Mouse (Mus musculus) thymus, postnatal 0 days (tissue): ENCODE data around the gene Pcsk5. TPM values are rescaled to one million over a fixed set of nuclear protein-coding genes. Genes with fewer than 3 reads are reported as not detected.
"Not testable (repeated sequence)": the region's sequence is repeated elsewhere in the genome, so short reads cannot be mapped to it uniquely, and the experiment has no call there.

Experiments used
- DNase-seq: peaks from one replicate; pipeline ENCODE4 v3.0.0-alpha.2; 2015; ENCODE audit warnings: low spot score
- polyA plus RNA-seq: library from polyadenylated mRNA; unstranded; fragments of >200 nt; fragmentation: Nextera tagmentation; extraction: Ambion mirVana; gene quantifications from 2 replicates; pipeline ENCODE4 v1.2.1, GENCODE M21; 2015

Pcsk5 gene
- polyA plus RNA-seq, 1 experiment from 2014 or later, result 1.4 TPM

GRCm38 (mm10) chr19:17482126-17482790 lies 355.2 kb downstream of the Pcsk5 start:
- no peak for DNase-seq

GRCm38 (mm10) chr19:17479471-17479870 lies 358.0 kb downstream of the Pcsk5 start:
- no peak for DNase-seq

- no peak for DNase-seq
Observed at GRCm38 (mm10) chr19:17476021-17476420, 361.4 kb downstream of the Pcsk5 start.

GRCm38 (mm10) chr19:17473138-17473537 lies 364.3 kb downstream of the Pcsk5 start:
- not testable (repeated sequence) for DNase-seq

- DNase-seq, result no peak
Observed at GRCm38 (mm10) chr19:17471861-17472260, 365.6 kb downstream of the Pcsk5 start.

- DNase-seq, result no peak
Observed at GRCm38 (mm10) chr19:17471196-17471595, 366.2 kb downstream of the Pcsk5 start.

- DNase-seq, result no peak
Observed at GRCm38 (mm10) chr19:17467556-17468211, 369.7 kb downstream of the Pcsk5 start.

- DNase-seq, result no peak
Observed at GRCm38 (mm10) chr19:17452001-17452400, 385.4 kb downstream of the Pcsk5 start.

GRCm38 (mm10) chr19:17443581-17443980 lies 393.9 kb downstream of the Pcsk5 start:
- no peak for DNase-seq

GRCm38 (mm10) chr19:17439476-17440189 lies 397.8 kb downstream of the Pcsk5 start:
- DNase-seq, result no peak

GRCm38 (mm10) chr19:17436651-17437050 lies 400.8 kb downstream of the Pcsk5 start:
- DNase-seq, result no peak

- DNase-seq, result no peak
Observed at GRCm38 (mm10) chr19:17428561-17428914, 408.9 kb downstream of the Pcsk5 start.

GRCm38 (mm10) chr19:17427824-17428560 lies 409.4 kb downstream of the Pcsk5 start:
- DNase-seq, result no peak

GRCm38 (mm10) chr19:17423306-17423705 lies 414.1 kb downstream of the Pcsk5 start:
- DNase-seq, result no peak

GRCm38 (mm10) chr19:17417855-17418254 lies 419.6 kb downstream of the Pcsk5 start:
- DNase-seq, result no peak

- no peak for DNase-seq
Observed at GRCm38 (mm10) chr19:17412915-17413459, 424.4 kb downstream of the Pcsk5 start.

- no peak for DNase-seq
Observed at GRCm38 (mm10) chr19:17410465-17411065, 426.9 kb downstream of the Pcsk5 start.

- DNase-seq, result no peak
Observed at GRCm38 (mm10) chr19:17409351-17409750, 428.1 kb downstream of the Pcsk5 start.

GRCm38 (mm10) chr19:17408591-17408990 lies 428.8 kb downstream of the Pcsk5 start:
- DNase-seq, result no peak

GRCm38 (mm10) chr19:17406823-17407222 lies 430.6 kb downstream of the Pcsk5 start:
- no peak for DNase-seq

GRCm38 (mm10) chr19:17403175-17403574 lies 434.3 kb downstream of the Pcsk5 start:
- DNase-seq, result no peak
